Mouse (Mus musculus): ENCODE results near the gene 4930438A08Rik. TPM values are rescaled to one million over a fixed set of nuclear protein-coding genes. Genes with fewer than 3 reads are reported as not detected.

Gene 4930438A08Rik
- polyA plus RNA-seq, 1 experiment: not detected

DNA sequence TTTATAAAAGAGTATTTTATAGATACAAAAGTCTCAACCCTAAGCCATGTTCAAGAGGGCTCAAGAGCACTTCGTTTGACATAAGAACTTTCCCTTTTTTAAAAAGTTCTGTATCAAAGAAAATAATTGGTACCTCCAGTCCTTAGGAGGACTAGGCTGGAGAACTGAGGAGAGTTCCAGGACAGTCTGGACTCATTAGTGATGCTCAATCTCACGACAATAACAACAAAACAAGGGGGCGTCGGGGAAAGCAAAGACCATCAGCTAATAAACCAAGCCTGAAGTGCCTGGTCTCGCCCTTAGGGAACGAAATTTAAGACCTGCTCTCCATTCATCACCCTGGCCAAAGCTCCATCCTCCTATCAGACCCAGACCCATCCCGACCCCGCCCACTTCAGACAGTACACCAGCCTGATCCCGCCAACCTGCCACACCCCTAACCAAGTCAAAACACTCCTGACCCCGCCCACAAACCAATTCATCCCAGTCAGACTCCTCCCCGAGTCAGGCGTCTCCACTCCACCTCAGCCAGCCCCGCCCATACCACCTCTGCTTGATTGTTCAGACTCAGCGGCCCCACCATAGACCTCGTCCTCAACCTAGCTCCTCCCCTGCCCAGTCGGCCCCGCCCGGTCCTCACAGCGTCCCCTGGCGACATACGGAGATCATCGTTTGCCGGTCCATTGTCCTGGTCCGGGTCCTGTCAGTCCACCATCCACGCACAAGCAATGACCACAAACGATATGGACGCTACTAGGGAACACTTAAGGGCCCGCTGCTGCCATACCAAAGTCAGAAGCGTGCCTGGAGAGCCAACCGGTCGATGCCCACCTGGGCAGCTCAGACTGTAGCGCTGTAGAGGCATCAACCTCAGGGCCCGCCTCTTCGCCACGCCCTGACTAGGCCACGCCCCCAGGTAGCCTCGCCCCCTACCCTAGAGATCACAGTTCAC lies 35.5 kb upstream of the 4930438A08Rik start:
- WGBS: 5% methylated on average over 37 of the region's 37 CpGs

DNA sequence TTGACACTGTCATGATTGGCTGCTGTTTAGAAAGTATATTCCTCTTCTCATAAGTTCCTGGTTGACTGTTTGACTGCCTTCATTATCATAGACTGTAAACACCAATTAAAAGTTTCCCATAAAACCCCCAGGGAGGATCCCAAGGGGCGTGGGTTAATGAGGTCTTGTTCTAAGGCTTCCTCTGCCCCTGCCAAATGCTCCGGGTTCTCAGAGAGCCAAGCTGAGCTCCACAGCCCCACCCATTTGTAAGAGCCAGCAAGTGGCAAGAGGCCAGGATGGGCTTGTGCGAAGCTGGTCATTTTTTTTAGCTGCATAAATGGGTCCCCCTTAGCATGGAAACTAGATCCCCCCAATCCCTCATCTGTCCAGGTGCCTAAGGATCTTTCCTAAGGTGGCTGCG lies 27.3 kb upstream of the 4930438A08Rik start:
- no peak overlapping the region for H3K27ac ChIP-seq (ENCODE audit: insufficient read depth, low read depth, low read length)
- TF ChIP-seq POLR2A (IDR thresholded peaks at IDR 0.05; ENCODE audit: insufficient read depth, low read depth, low read length) (no peak), CTCF (IDR thresholded peaks at IDR 0.05; ENCODE audit: insufficient read depth, low read depth, low read length) (no peak)
- WGBS: 42% methylated on average over 4 of the region's 4 CpGs
- H3K4me1 ChIP-seq (ENCODE audit: control insufficient read depth, insufficient read depth, low read length): peaks cover 5% of the 10 kb centered on the region; the same call in 1 of the 2 replicates
- no peak overlapping the region for H3K4me3 ChIP-seq (ENCODE audit: insufficient read depth, low read depth, low read length)

More for the DNA sequence above, 35.5 kb upstream of the 4930438A08Rik start:
- TF ChIP-seq CTCF (IDR thresholded peaks at IDR 0.05; ENCODE audit: insufficient read depth, low read depth, low read length): no peak
- TF ChIP-seq POLR2A (IDR thresholded peaks at IDR 0.05; ENCODE audit: insufficient read depth, low read depth, low read length): no peak
- Histone ChIP-seq H3K4me3 (ENCODE audit: insufficient read depth, low read depth, low read length) (no peak overlapping the region), H3K27ac (ENCODE audit: insufficient read depth, low read depth, low read length) (no peak overlapping the region), H3K4me1 (ENCODE audit: control insufficient read depth, insufficient read depth, low read length) (peaks cover 6% of the 10 kb centered on the region)

DNA sequence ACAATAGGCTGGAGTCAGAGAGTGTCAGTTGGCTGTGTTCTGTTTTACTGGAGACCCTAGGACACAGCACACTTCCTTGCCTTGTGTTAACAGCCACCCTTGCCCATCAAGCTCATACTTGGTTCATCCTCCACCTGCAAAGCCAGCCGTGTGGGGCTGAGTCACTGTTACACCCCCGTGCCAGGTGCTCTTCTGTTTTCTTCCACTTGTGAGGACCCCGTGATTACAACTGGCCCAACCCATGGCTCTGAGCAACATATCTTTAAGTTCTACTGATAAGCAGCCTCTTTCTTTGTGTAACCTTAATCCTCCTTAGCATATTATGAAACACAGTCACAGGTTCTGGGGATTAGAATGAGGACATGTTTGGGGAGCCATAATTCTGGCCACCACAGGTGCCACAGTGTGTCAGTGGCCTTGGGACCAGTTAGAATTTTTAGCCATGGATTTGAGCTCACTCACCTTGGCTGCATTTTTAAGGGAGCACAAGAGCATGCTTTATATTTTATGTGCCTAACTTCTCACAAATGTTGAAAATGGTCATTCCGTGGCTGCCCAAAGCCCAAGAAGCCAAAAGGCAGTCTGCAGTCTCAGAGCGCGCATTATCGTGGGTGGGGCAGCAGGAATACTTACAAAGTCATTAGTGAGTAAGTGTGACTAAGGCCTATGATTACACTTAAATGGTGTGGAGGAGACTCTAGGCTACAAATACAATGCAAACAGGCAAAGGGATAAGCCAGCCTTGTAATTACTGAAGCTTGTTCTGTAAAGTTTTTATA lies 25.2 kb upstream of the 4930438A08Rik start:
- TF ChIP-seq POLR2A (IDR thresholded peaks at IDR 0.05; ENCODE audit: insufficient read depth, low read depth, low read length): no peak
- TF ChIP-seq CTCF (IDR thresholded peaks at IDR 0.05; ENCODE audit: insufficient read depth, low read depth, low read length): no peak
- Histone ChIP-seq H3K4me1 (ENCODE audit: control insufficient read depth, insufficient read depth, low read length) (peaks cover 5% of the 10 kb centered on the region; the same call in 1 of the 2 replicates), H3K4me3 (ENCODE audit: insufficient read depth, low read depth, low read length) (no peak overlapping the region), H3K27ac (ENCODE audit: insufficient read depth, low read depth, low read length) (no peak overlapping the region)
- WGBS: 35% methylated on average over 7 of the region's 7 CpGs

DNA sequence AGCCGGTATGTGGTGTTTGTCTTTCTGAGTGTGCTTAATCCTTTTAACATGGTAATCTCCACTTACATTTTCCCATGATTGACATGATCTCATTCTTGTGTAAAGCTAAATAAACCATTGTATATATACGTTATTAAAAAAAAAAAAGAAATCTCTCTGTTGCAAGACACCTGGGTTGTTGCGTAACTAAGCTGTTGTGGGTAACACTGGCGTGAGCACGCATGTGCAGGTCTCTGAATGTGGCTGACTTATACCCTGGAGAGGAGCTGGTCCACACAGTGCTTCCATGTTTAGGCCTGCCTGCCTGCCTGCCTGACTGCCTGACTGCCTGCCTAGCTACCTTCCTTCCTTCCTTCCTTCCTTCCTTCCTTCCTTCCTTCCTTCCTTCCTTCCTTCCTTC lies 24.0 kb upstream of the 4930438A08Rik start:
- H3K4me3 ChIP-seq (ENCODE audit: insufficient read depth, low read depth, low read length): no peak overlapping the region
- TF ChIP-seq CTCF (IDR thresholded peaks at IDR 0.05; ENCODE audit: insufficient read depth, low read depth, low read length): no peak
- TF ChIP-seq POLR2A (IDR thresholded peaks at IDR 0.05; ENCODE audit: insufficient read depth, low read depth, low read length): no peak
- WGBS: 82% methylated on average over 5 of the region's 5 CpGs
- H3K4me1 ChIP-seq (ENCODE audit: control insufficient read depth, insufficient read depth, low read length): peaks cover 5% of the 10 kb centered on the region; the same call in 1 of the 2 replicates
- H3K27ac ChIP-seq (ENCODE audit: insufficient read depth, low read depth, low read length): no peak overlapping the region

DNA sequence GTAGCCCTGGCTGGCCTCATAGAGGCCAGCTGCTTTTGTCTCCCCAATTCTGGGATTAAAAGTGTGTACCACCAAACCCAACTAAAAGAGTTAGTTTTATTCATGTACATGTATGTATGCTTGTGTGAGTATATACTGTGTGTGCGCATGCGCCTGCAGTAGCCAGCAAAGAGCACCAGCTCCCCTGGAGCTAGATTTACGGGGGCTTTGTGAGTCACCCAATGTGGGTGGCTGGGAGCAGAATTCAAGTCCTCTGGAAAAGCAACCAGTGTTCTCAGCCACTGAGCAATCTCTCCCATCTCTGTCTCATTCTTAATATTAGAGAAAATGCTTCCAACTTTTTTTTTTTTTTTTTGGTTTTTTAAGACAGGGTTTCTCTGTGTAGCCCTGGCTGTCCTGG lies 20.2 kb upstream of the 4930438A08Rik start:
- 50% methylated on average over 3 of the region's 3 CpGs for WGBS
- Histone ChIP-seq H3K4me1 (ENCODE audit: control insufficient read depth, insufficient read depth, low read length) (peaks cover 3% of the 10 kb centered on the region; the same call in 1 of the 2 replicates), H3K27ac (ENCODE audit: insufficient read depth, low read depth, low read length) (no peak overlapping the region), H3K4me3 (ENCODE audit: insufficient read depth, low read depth, low read length) (no peak overlapping the region)
- no peak for TF ChIP-seq POLR2A (IDR thresholded peaks at IDR 0.05; ENCODE audit: insufficient read depth, low read depth, low read length)
- TF ChIP-seq CTCF (IDR thresholded peaks at IDR 0.05; ENCODE audit: insufficient read depth, low read depth, low read length): no peak

DNA sequence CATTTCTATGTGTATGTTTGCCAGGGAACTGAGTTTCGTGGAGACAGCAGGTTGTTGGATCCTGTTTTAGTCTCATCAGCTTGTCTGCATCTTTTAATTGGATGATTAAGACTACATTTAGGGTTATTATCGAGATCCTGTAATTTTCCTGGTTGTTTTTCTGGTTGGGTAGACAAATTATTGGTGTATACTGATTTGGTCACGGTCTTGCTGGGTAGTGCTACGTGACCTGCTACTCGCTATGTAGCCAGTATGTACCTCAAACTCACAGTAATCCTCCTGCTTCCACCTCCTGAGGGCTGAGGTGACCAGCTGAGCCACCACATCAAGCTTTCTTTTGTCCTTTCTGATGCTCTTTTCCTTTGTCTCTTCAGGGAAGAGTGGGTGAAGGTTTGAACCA lies 16.8 kb upstream of the 4930438A08Rik start:
- Histone ChIP-seq H3K4me3 (ENCODE audit: insufficient read depth, low read depth, low read length) (no peak overlapping the region), H3K4me1 (ENCODE audit: control insufficient read depth, insufficient read depth, low read length) (no peaks in the 10 kb centered on the region), H3K27ac (ENCODE audit: insufficient read depth, low read depth, low read length) (no peak overlapping the region)
- WGBS: 48% methylated on average over 5 of the region's 5 CpGs
- TF ChIP-seq POLR2A (IDR thresholded peaks at IDR 0.05; ENCODE audit: insufficient read depth, low read depth, low read length) (no peak), CTCF (IDR thresholded peaks at IDR 0.05; ENCODE audit: insufficient read depth, low read depth, low read length) (no peak)

DNA sequence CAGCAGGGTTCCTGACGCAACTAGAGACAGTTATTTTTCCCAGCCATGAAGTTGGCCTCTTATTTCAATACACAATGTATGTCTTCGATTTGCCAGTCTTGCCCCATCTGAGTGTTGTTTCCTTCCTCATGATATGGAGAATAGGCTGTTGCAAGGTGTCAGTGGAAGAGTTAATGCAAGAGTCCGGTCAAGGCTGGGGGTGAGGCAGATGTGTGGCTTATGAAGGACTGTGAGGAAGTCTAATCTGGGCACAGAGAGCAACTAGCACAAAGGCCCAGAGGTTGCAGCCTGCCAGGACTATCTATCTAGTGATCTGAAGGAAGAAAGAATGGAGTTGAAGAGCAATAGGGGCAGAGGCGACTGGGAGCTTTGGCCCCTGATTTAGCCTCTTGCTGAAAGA lies 14.4 kb upstream of the 4930438A08Rik start:
- no peaks in the 10 kb centered on the region for H3K4me1 ChIP-seq (ENCODE audit: control insufficient read depth, insufficient read depth, low read length)
- H3K4me3 ChIP-seq (ENCODE audit: insufficient read depth, low read depth, low read length): no peak overlapping the region
- WGBS: 87% methylated on average over 4 of the region's 4 CpGs
- TF ChIP-seq CTCF (IDR thresholded peaks at IDR 0.05; ENCODE audit: insufficient read depth, low read depth, low read length) (no peak), POLR2A (IDR thresholded peaks at IDR 0.05; ENCODE audit: insufficient read depth, low read depth, low read length) (no peak)
- H3K27ac ChIP-seq (ENCODE audit: insufficient read depth, low read depth, low read length): no peak overlapping the region

DNA sequence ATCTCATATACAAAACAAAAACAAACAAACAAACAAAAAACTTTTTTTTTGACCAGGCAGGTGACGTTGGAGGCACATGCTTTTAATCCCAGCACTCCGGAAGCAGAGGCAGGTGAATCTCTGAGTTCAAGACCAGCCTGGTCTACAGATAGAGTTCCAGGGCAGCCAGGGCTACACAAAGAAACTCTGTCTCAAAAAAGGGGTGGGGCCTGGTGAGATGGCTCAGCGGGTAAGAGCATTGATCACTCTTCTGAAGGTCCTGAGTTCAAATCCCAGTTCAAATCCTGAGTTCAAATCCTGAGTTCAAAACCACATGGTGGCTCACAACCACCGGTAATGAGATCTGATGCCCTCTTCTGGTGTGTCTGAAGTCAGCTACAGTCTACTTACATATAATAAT lies 12.8 kb upstream of the 4930438A08Rik start:
- no peak for TF ChIP-seq CTCF (IDR thresholded peaks at IDR 0.05; ENCODE audit: insufficient read depth, low read depth, low read length)
- no peak for TF ChIP-seq POLR2A (IDR thresholded peaks at IDR 0.05; ENCODE audit: insufficient read depth, low read depth, low read length)

DNA sequence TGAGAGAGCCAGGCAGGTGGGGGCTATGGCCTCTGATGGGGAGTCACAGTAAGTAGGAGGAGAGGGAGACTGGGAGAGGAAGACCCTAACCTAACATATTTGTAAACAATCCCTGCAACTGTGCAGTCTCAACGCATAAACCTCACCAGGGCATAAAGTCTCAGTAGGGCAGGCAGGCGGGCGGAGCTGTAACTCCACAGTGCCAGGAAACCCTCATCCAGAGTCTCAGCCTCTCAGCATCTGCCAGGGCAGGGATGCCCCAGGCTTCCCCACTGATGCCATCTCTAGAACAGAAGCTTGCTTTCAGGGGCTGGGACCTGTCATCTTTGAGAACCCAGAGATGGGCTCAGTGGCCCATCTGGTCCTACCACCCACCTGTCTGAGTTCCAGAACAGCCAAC lies 12.3 kb upstream of the 4930438A08Rik start:
- WGBS: 97% methylated on average over 3 of the region's 3 CpGs
- H3K4me1 ChIP-seq (ENCODE audit: control insufficient read depth, insufficient read depth, low read length): no peaks in the 10 kb centered on the region
- no peak overlapping the region for H3K27ac ChIP-seq (ENCODE audit: insufficient read depth, low read depth, low read length)
- no peak overlapping the region for H3K4me3 ChIP-seq (ENCODE audit: insufficient read depth, low read depth, low read length)
- no peak for TF ChIP-seq POLR2A (IDR thresholded peaks at IDR 0.05; ENCODE audit: insufficient read depth, low read depth, low read length)
- no peak for TF ChIP-seq CTCF (IDR thresholded peaks at IDR 0.05; ENCODE audit: insufficient read depth, low read depth, low read length)

More for the DNA sequence above, 12.8 kb upstream of the 4930438A08Rik start:
- no peak overlapping the region for H3K27ac ChIP-seq (ENCODE audit: insufficient read depth, low read depth, low read length)
- 89% methylated on average over 4 of the region's 4 CpGs for WGBS
- H3K4me3 ChIP-seq (ENCODE audit: insufficient read depth, low read depth, low read length): no peak overlapping the region
- H3K4me1 ChIP-seq (ENCODE audit: control insufficient read depth, insufficient read depth, low read length): no peaks in the 10 kb centered on the region

Data from olfactory bulb, adult 2 months (tissue).